Mouse (Mus musculus): Measurements from ENCODE around the gene Foxp1. TPM values are rescaled to one million over a fixed set of nuclear protein-coding genes. Genes with fewer than 3 reads are reported as not detected.

The Foxp1 gene
- polyA plus RNA-seq, 1 experiment from 2014 or later = 107 TPM

DNA sequence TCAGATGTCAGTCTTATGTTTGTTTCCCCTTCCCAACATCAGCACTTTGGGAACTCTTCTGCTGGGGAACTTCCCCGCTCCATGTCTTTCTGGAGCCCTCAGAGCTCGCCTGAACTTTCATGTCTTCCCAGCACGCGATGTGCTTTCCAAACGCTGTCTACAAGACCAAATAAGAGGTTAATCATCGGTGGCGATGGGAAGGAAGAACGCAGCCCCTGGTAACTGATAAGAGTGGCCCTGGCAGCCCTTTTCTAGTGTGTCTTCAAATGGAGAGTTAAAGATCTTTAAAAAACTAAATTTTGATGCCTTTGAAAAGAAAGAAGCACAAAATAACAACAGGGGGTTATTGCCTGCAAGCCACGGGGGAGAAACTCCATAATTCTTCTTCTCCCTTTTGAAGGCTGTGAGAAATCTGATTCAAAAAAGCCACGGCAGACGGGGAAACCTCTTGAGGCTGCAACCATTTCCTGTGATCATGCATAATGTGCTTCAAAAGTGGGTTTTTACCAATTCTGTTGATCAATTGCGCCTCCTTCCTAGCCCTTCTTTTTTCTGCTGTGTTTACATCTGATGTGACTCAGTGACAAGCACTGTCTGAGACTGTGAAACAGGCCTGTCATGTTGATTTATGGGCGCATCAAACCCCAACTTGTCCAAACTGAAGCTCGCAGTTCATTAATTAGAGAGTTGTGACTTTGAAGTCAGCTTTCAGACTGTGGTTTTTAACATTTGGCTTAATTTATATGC, 509.2 kb downstream of the Foxp1 start:
- WGBS = 51% methylated on average over 14 of the region's 14 CpGs
- Histone ChIP-seq H3K4me3 (no peak overlapping the region), H3K27me3 (replicated peaks; ENCODE audit: low read depth, poor library complexity, severe bottlenecking) (peaks cover 24% of the 10 kb centered on the region; the same call in 1 of the 2 replicates), H3K9me3 (peaks cover 4% of the 10 kb centered on the region; the same call in 1 of the 2 replicates), H3K36me3 (replicated peaks) (peaks cover 68% of the 10 kb centered on the region), H3K4me1 (peaks cover 62% of the 10 kb centered on the region), H3K27ac (replicated peaks) (no peak overlapping the region)
- DNase-seq (ENCODE audit: low spot score) = no peak

DNA sequence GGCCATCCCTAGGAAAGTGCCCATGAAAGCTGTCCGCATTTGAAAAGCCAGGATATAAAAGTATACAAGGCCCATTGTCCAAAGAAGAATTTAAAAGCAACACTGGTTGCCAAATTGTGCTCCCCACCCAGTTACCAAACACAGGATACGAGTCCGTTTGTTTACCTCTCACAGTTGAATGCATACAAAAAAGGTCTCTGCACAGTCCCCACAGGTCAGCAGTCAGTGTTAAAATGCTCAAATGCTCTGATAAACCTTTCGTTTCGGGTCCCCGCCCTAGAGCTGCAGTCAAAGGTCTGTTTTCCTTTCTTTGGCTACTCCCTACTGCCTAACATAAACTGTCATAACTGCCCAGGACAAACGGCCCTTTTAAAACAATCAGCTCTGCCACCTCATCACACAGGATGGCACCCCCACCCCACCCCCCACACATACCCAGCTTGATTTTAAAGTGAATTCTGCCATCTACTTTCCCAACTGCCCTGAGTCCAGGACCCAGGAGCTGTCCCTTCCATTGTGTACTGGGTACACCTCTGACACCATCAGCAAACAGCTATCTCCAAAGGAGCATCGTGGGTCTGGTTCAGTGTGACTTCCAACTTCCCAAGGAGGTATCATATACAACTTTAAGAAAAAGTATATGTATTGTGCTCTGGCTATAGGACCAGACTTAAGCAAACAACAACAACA, 510.5 kb downstream of the Foxp1 start:
- 58% methylated on average over 8 of the region's 8 CpGs for WGBS
- H3K4me3 ChIP-seq = no peak overlapping the region
- peaks cover 80% of the 10 kb centered on the region for H3K36me3 ChIP-seq (replicated peaks)
- DNase-seq (ENCODE audit: low spot score) = no peak
- no peak overlapping the region for H3K27ac ChIP-seq (replicated peaks)
- peaks cover 24% of the 10 kb centered on the region; the same call in 1 of the 2 replicates for H3K27me3 ChIP-seq (replicated peaks; ENCODE audit: low read depth, poor library complexity, severe bottlenecking)
- H3K4me1 ChIP-seq = peaks cover 58% of the 10 kb centered on the region
- H3K9me3 ChIP-seq = peaks cover 5% of the 10 kb centered on the region; the same call in 1 of the 2 replicates

DNA sequence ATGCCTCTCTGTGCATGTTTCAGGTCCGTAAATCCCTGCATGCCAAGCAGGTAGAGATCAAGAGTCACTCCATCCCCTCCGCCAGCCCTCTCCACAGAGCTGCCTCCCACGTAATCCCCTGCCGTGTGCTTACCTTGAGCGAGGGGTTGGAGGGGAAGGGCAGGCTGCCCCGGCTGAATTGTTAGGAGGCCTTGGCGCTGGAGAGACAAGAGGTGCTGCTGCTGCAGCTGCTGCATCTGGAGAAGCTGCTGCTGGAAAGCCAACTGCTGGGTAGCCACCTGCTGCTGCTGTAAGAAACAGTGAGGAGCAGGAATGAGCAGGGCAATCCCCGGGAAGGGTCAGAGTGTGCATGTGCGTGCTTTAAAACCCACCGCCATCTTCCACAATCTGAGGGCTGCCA, 512.8 kb downstream of the Foxp1 start:
- 41% methylated on average over 10 of the region's 10 CpGs for WGBS
- H3K4me3 ChIP-seq = no peak overlapping the region
- peaks cover 7% of the 10 kb centered on the region; the same call in 1 of the 2 replicates for H3K27me3 ChIP-seq (replicated peaks; ENCODE audit: low read depth, poor library complexity, severe bottlenecking)
- DNase-seq (ENCODE audit: low spot score) = no peak
- H3K27ac ChIP-seq (replicated peaks) = no peak overlapping the region; the same call in 1 of the 2 replicates
- H3K4me1 ChIP-seq = peaks cover 57% of the 10 kb centered on the region
- peaks cover 80% of the 10 kb centered on the region for H3K36me3 ChIP-seq (replicated peaks)
- H3K9me3 ChIP-seq = peaks cover 5% of the 10 kb centered on the region; the same call in 1 of the 2 replicates

DNA sequence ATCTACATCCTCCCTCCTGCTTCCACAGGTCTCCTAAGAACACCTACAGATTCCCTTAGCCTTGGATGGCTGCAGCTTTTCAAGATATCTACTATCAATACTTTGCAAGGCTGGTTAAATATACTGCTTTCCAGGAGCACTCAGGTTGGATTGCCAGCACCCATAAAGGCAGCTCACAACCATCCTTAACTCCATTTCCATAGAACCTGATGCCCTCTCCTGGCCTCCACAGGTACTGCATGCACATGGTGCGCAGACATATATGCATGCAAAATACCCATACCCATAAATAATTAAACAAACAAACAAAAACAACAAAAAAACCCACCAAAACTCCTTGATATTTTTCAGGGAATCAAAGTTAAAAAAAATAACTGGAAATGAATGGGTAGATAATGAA, 514.0 kb downstream of the Foxp1 start:
- Histone ChIP-seq H3K9me3 (peaks cover 5% of the 10 kb centered on the region; the same call in 1 of the 2 replicates), H3K36me3 (replicated peaks) (peaks cover 78% of the 10 kb centered on the region), H3K4me3 (no peak overlapping the region), H3K4me1 (peaks cover 45% of the 10 kb centered on the region), H3K27me3 (replicated peaks; ENCODE audit: low read depth, poor library complexity, severe bottlenecking) (no peaks in the 10 kb centered on the region; the same call in 1 of the 2 replicates), H3K27ac (replicated peaks) (no peak overlapping the region)
- 97% methylated on average over 1 of the region's 1 CpGs for whole genome bisulfite sequencing
- DNase-seq (ENCODE audit: low spot score) = no peak

GRCm38 (mm10) chr6:99007542-99007941, 515.0 kb downstream of the Foxp1 start:
- H3K27me3 ChIP-seq (replicated peaks; ENCODE audit: low read depth, poor library complexity, severe bottlenecking) = no peaks in the 10 kb centered on the region; the same call in 1 of the 2 replicates
- peaks cover 5% of the 10 kb centered on the region; the same call in 1 of the 2 replicates for H3K9me3 ChIP-seq
- peaks cover 35% of the 10 kb centered on the region for H3K4me1 ChIP-seq
- H3K27ac ChIP-seq (replicated peaks) = no peak overlapping the region
- H3K4me3 ChIP-seq = no peak overlapping the region
- DNase-seq (ENCODE audit: low spot score) = no peak
- peaks cover 78% of the 10 kb centered on the region for H3K36me3 ChIP-seq (replicated peaks)
- WGBS = 86% methylated on average over 6 of the region's 6 CpGs

DNA sequence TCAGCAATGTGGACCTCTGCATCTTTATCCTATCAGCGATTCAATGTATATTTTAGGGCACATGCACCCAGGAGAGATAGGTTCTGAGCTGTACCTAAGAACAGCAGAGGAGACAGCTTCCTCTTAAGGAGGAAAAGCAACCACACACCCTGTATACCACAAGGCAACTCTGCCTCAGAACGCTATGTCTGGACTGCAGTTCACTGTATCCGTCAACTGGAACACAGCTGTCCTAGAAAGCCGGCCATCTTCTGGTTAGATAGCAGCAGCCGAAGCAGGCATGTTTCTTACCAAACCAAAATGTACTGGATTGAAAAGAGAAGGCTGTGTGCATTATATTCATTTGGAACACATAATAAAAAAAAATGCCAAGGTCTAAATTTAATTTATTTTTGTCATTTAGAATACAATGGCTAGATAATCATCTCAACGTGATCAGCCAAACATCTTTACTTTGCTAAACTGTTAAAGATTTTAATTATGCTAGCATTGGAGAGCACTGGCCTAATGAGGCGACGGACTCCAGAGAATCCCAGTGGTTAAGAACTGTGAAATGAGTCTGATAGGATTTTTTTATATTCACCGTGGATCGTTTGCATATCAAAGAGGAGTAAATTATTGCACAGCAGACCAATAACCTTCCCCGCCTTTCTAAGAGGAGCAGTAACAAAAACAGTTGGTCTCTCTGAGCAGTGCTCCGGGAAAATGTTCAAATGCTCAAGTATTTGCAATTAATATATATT, 518.1 kb downstream of the Foxp1 start:
- no peak overlapping the region for H3K4me3 ChIP-seq
- H3K4me1 ChIP-seq = peaks cover 24% of the 10 kb centered on the region
- peaks cover 5% of the 10 kb centered on the region; the same call in 1 of the 2 replicates for H3K9me3 ChIP-seq
- H3K27me3 ChIP-seq (replicated peaks; ENCODE audit: low read depth, poor library complexity, severe bottlenecking) = no peaks in the 10 kb centered on the region
- DNase-seq (ENCODE audit: low spot score) = no peak
- H3K27ac ChIP-seq (replicated peaks) = no peak overlapping the region
- peaks cover 93% of the 10 kb centered on the region for H3K36me3 ChIP-seq (replicated peaks)
- 93% methylated on average over 12 of the region's 12 CpGs for WGBS

DNA sequence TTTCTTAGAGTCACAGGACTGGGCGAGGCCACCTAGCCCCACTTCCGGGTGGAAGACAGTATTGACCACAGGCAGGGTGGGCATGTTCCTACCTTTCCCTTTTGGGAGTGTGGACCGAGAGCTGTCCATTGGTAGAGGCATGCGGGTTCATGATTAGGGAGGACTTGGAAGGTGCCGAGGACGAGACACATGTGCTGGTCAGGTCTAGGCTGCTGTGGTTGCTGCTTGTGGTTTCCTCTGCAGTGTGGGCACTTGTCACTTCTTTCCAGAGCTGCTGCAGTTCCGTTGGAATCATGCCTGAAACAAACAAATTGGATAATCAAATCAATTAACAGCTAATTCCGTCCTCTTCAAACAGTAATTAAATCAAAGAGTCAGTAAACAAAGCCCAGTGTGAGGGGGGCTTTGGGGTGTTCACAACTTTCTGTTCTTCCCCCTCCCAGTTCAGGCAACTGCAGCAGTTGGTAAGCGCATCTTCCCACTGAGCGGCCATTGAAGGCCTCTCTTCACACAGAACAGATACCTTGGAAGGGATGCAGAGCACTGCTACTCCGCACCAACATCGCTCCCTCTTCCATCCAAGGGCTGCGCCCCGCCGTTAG, 519.3 kb downstream of the Foxp1 start:
- Histone ChIP-seq H3K27ac (replicated peaks) (no peak overlapping the region), H3K9me3 (no peaks in the 10 kb centered on the region; the same call in 1 of the 2 replicates), H3K27me3 (replicated peaks; ENCODE audit: low read depth, poor library complexity, severe bottlenecking) (no peaks in the 10 kb centered on the region), H3K36me3 (replicated peaks) (peaks cover 88% of the 10 kb centered on the region), H3K4me3 (no peak overlapping the region), H3K4me1 (peaks cover 25% of the 10 kb centered on the region)
- 86% methylated on average over 15 of the region's 15 CpGs for WGBS
- no peak for DNase-seq (ENCODE audit: low spot score)

DNA sequence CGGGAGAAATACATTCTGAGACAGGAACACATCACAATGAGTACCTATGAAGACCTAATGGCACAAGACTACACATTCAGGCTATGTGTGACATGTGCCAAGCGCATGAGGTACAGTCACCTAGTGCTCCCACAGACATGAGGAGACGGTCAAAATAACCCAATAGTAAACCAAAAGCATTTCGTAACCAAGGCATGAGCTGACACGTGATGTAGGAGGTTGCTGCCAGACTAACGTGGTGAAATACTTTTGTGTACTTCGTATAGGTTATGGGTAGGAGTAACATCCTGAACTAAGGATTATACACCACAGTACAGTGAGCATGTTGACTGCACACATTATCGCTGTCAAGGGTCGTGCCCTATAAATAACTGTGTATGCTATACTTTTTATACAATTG, 520.9 kb downstream of the Foxp1 start:
- DNase-seq (ENCODE audit: low spot score) = no peak
- Histone ChIP-seq H3K9me3 (no peaks in the 10 kb centered on the region), H3K36me3 (replicated peaks) (peaks cover 75% of the 10 kb centered on the region), H3K27ac (replicated peaks) (no peak overlapping the region), H3K4me1 (peaks cover 25% of the 10 kb centered on the region), H3K4me3 (no peak overlapping the region), H3K27me3 (replicated peaks; ENCODE audit: low read depth, poor library complexity, severe bottlenecking) (no peaks in the 10 kb centered on the region)
- WGBS = 95% methylated on average over 9 of the region's 9 CpGs

- H3K27me3 ChIP-seq (replicated peaks; ENCODE audit: low read depth, poor library complexity, severe bottlenecking) = no peaks in the 10 kb centered on the region
- DNase-seq (ENCODE audit: low spot score) = no peak
- H3K36me3 ChIP-seq (replicated peaks) = peaks cover 52% of the 10 kb centered on the region
- H3K9me3 ChIP-seq = no peaks in the 10 kb centered on the region
- 85% methylated on average over 35 of the region's 35 CpGs for WGBS
- peaks cover 24% of the 10 kb centered on the region for H3K4me1 ChIP-seq
- no peak overlapping the region for H3K4me3 ChIP-seq
- no peak overlapping the region for H3K27ac ChIP-seq (replicated peaks)
Measured at GRCm38 (mm10) chr6:98998971-98999932, 523.3 kb downstream of the Foxp1 start.

DNA sequence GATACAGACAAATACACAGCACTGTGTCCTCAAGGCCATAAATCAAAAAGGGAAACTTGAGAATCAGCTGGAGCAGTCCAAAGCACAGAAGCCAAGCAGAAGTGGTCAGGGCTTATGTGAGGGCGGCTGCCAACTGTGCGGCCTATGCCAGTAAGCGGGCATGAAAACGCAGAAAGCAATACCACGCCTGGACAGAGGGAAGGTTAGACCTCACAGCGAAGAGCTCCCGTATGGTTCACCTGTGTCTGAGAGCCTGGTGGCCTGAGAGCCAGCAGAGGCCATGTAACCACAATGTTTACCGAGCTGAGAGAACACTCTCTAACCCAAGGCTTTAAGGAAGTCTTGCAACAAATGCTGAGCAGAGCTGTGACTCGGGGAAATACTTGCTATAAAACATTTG, 524.8 kb downstream of the Foxp1 start:
- H3K27ac ChIP-seq (replicated peaks) = no peak overlapping the region
- H3K9me3 ChIP-seq = no peaks in the 10 kb centered on the region
- WGBS = 88% methylated on average over 9 of the region's 9 CpGs
- no peak overlapping the region for H3K4me3 ChIP-seq
- no peak for DNase-seq (ENCODE audit: low spot score)
- H3K36me3 ChIP-seq (replicated peaks) = peaks cover 40% of the 10 kb centered on the region
- peaks cover 29% of the 10 kb centered on the region for H3K4me1 ChIP-seq
- H3K27me3 ChIP-seq (replicated peaks; ENCODE audit: low read depth, poor library complexity, severe bottlenecking) = no peaks in the 10 kb centered on the region

GRCm38 (mm10) chr6:98996822-98997221, 525.7 kb downstream of the Foxp1 start:
- WGBS = 86% methylated on average over 2 of the region's 2 CpGs
- Histone ChIP-seq H3K4me3 (no peak overlapping the region), H3K36me3 (replicated peaks) (peaks cover 31% of the 10 kb centered on the region), H3K4me1 (peaks cover 34% of the 10 kb centered on the region), H3K9me3 (no peaks in the 10 kb centered on the region), H3K27ac (replicated peaks) (no peak overlapping the region), H3K27me3 (replicated peaks; ENCODE audit: low read depth, poor library complexity, severe bottlenecking) (no peaks in the 10 kb centered on the region)
- no peak for DNase-seq (ENCODE audit: low spot score)

Measured in embryonic facial prominence, embryonic 10.5 days (tissue).